Comparison of ENCODE assay signal across 15 mouse cellular contexts in genomic region chr1:111660950-111661349, GRCm38 (mm10).
A peak's percentile ranks its signal among the peaks of the same experiment; 100 is the strongest.
DNase-seq lines count a peak whose midpoint lies in the region; ATAC-seq and TF ChIP-seq lines count a peak whose summit lies in the region.
"Had no signal": no experiment of that assay in that cellular context is flagged by ENCODE, and none has a peak within 500 bp of the region (broad histone marks: within the 10 kb centered on the region; RNA-seq: fewer than 3 reads in every experiment).

No protein-coding gene starts in this region.

- DNase-seq in embryonic facial prominence, embryonic 11.5 days (ENCODE audit: low spot score): no peak
- no peak for DNase-seq in embryonic facial prominence, embryonic 10.5 days (ENCODE audit: low spot score)
- no peak for DNase-seq in forebrain, postnatal 0 days
- no peak for DNase-seq in midbrain, embryonic 11.5 days (ENCODE audit: low spot score, missing footprints)
- DNase-seq in neural tube, embryonic 11.5 days (ENCODE audit: low spot score): no peak
- DNase-seq in neural tube, embryonic 10.5 days (ENCODE audit: extremely low spot score, low spot score): no peak
- DNase-seq: adrenal gland, adult 8-10 months; B cell, adult 2 months had no signal

- H3K9ac ChIP-seq in embryonic facial prominence, embryonic 11.5 days (replicated peaks; ENCODE audit: low read length): no peak overlapping the region
- no peak overlapping the region for H3K9ac ChIP-seq in forebrain, embryonic 15.5 days (replicated peaks)
- no peak overlapping the region for H3K9ac ChIP-seq in forebrain, postnatal 0 days
- H3K9ac ChIP-seq in midbrain, embryonic 11.5 days (ENCODE audit: low read length): no peak overlapping the region
- H3K9ac ChIP-seq in midbrain, embryonic 13.5 days (replicated peaks): no peak overlapping the region
- no peak overlapping the region for H3K9ac ChIP-seq in neural tube, embryonic 11.5 days (ENCODE audit: low read length)
- H3K9ac ChIP-seq: embryonic facial prominence, embryonic 13.5 days; intestine, embryonic 15.5 days had no signal

- H3K4me3 ChIP-seq in embryonic facial prominence, embryonic 11.5 days (ENCODE audit: low read depth, low read length): no peak overlapping the region
- no peak overlapping the region for H3K4me3 ChIP-seq in embryonic facial prominence, embryonic 10.5 days
- H3K4me3 ChIP-seq in forebrain, embryonic 15.5 days: no peak overlapping the region
- no peak overlapping the region for H3K4me3 ChIP-seq in forebrain, postnatal 0 days (ENCODE audit: low read depth, low read length)
- no peak overlapping the region for H3K4me3 ChIP-seq in midbrain, embryonic 11.5 days (ENCODE audit: low read depth, low read length)
- H3K4me3 ChIP-seq in midbrain, embryonic 13.5 days (replicated peaks): no peak overlapping the region
- H3K4me3 ChIP-seq in neural tube, embryonic 11.5 days (ENCODE audit: low read depth, low read length): no peak overlapping the region
- H3K4me3 ChIP-seq: embryonic facial prominence, embryonic 13.5 days; heart, embryonic 10.5 days; intestine, embryonic 15.5 days had no signal

- H3K27me3 ChIP-seq in embryonic facial prominence, embryonic 11.5 days (ENCODE audit: control insufficient read depth, insufficient read depth, low read length): no peaks in the 10 kb centered on the region
- H3K27me3 ChIP-seq in embryonic facial prominence, embryonic 10.5 days (replicated peaks; ENCODE audit: low read depth, poor library complexity, severe bottlenecking): no peaks in the 10 kb centered on the region
- H3K27me3 ChIP-seq in forebrain, embryonic 15.5 days: no peaks in the 10 kb centered on the region
- no peaks in the 10 kb centered on the region for H3K27me3 ChIP-seq in forebrain, postnatal 0 days (ENCODE audit: insufficient read depth, low read length)
- H3K27me3 ChIP-seq in midbrain, embryonic 11.5 days (ENCODE audit: control insufficient read depth, insufficient read depth, low read length): no peaks in the 10 kb centered on the region
- no peaks in the 10 kb centered on the region for H3K27me3 ChIP-seq in midbrain, embryonic 13.5 days
- H3K27me3 ChIP-seq in neural tube, embryonic 11.5 days (ENCODE audit: control insufficient read depth, insufficient read depth, low read length): no peaks in the 10 kb centered on the region
- H3K27me3 ChIP-seq: embryonic facial prominence, embryonic 13.5 days; intestine, embryonic 15.5 days had no signal

- 0 out of 2 replicates have a peak, but pooled peaks have one; percentile 18 for ATAC-seq in embryonic facial prominence, embryonic 11.5 days (replicated peaks; ENCODE audit: insufficient number of reproducible peaks, low FRiP score, low TSS enrichment, low read depth)
- ATAC-seq in forebrain, embryonic 15.5 days (replicated peaks): peak; percentile 64; the same call in 1 of the 2 replicates
- no peak for ATAC-seq in forebrain, postnatal 0 days
- ATAC-seq in midbrain, embryonic 11.5 days (ENCODE audit: low FRiP score): peak; percentile 46
- no peak for ATAC-seq in midbrain, embryonic 13.5 days
- ATAC-seq in neural tube, embryonic 11.5 days (ENCODE audit: insufficient read depth, low FRiP score, low TSS enrichment): peak; percentile 46; the same call in 1 of the 2 replicates
- ATAC-seq: CD4-positive, CD25-positive, alpha-beta regulatory T cell, adult 4 months; intestine, embryonic 15.5 days had no signal

- no peak for TF ChIP-seq CTCF in forebrain, postnatal 0 days (IDR thresholded peaks at IDR 0.05; ENCODE audit: low read depth)

- H3K9me3 ChIP-seq in embryonic facial prominence, embryonic 11.5 days (replicated peaks; ENCODE audit: control insufficient read depth, low read length): no peaks in the 10 kb centered on the region
- H3K9me3 ChIP-seq in embryonic facial prominence, embryonic 10.5 days: no peaks in the 10 kb centered on the region
- no peaks in the 10 kb centered on the region for H3K9me3 ChIP-seq in forebrain, embryonic 15.5 days
- no peaks in the 10 kb centered on the region for H3K9me3 ChIP-seq in forebrain, postnatal 0 days (ENCODE audit: low read length)
- H3K9me3 ChIP-seq in midbrain, embryonic 11.5 days (ENCODE audit: control insufficient read depth, low read length): no peaks in the 10 kb centered on the region
- H3K9me3 ChIP-seq in midbrain, embryonic 13.5 days: no peaks in the 10 kb centered on the region
- H3K9me3 ChIP-seq in neural tube, embryonic 11.5 days (ENCODE audit: control insufficient read depth, low read length): no peaks in the 10 kb centered on the region
- H3K9me3 ChIP-seq: embryonic facial prominence, embryonic 13.5 days; G1E; heart, embryonic 10.5 days; intestine, embryonic 15.5 days had no signal

- H3K4me1 ChIP-seq in embryonic facial prominence, embryonic 11.5 days (ENCODE audit: control insufficient read depth, insufficient read depth, low read length): no peaks in the 10 kb centered on the region
- no peaks in the 10 kb centered on the region for H3K4me1 ChIP-seq in embryonic facial prominence, embryonic 10.5 days
- H3K4me1 ChIP-seq in forebrain, embryonic 15.5 days: no peaks in the 10 kb centered on the region
- no peaks in the 10 kb centered on the region for H3K4me1 ChIP-seq in forebrain, postnatal 0 days (ENCODE audit: insufficient read depth)
- no peaks in the 10 kb centered on the region for H3K4me1 ChIP-seq in midbrain, embryonic 11.5 days (ENCODE audit: control insufficient read depth, insufficient read depth, low read length)
- no peaks in the 10 kb centered on the region for H3K4me1 ChIP-seq in midbrain, embryonic 13.5 days (replicated peaks)
- no peaks in the 10 kb centered on the region for H3K4me1 ChIP-seq in neural tube, embryonic 11.5 days (ENCODE audit: control insufficient read depth, insufficient read depth, low read length)
- H3K4me1 ChIP-seq: embryonic facial prominence, embryonic 13.5 days; heart, embryonic 10.5 days; intestine, embryonic 15.5 days had no signal

- H3K27ac ChIP-seq in embryonic facial prominence, embryonic 11.5 days (replicated peaks; ENCODE audit: low read depth, low read length): no peak overlapping the region
- no peak overlapping the region for H3K27ac ChIP-seq in embryonic facial prominence, embryonic 10.5 days (replicated peaks)
- no peak overlapping the region for H3K27ac ChIP-seq in forebrain, embryonic 15.5 days (replicated peaks)
- H3K27ac ChIP-seq in forebrain, postnatal 0 days (ENCODE audit: low read depth, low read length): no peak overlapping the region
- H3K27ac ChIP-seq in midbrain, embryonic 11.5 days (ENCODE audit: low read depth, low read length): no peak overlapping the region
- no peak overlapping the region for H3K27ac ChIP-seq in midbrain, embryonic 13.5 days
- H3K27ac ChIP-seq in neural tube, embryonic 11.5 days (ENCODE audit: low read depth, low read length): no peak overlapping the region
- H3K27ac ChIP-seq: embryonic facial prominence, embryonic 13.5 days; heart, embryonic 10.5 days; intestine, embryonic 15.5 days had no signal

- 90% methylated on average over 1 of the region's 1 CpGs for WGBS in embryonic facial prominence, embryonic 11.5 days
- WGBS in embryonic facial prominence, embryonic 10.5 days: 89% methylated on average over 1 of the region's 1 CpGs
- WGBS in forebrain, embryonic 15.5 days: 84% methylated on average over 1 of the region's 1 CpGs
- 81% methylated on average over 1 of the region's 1 CpGs for WGBS in forebrain, postnatal 0 days
- WGBS in midbrain, embryonic 11.5 days: 91% methylated on average over 1 of the region's 1 CpGs
- 85% methylated on average over 1 of the region's 1 CpGs for WGBS in midbrain, embryonic 13.5 days
- WGBS in neural tube, embryonic 11.5 days: 77% methylated on average over 1 of the region's 1 CpGs

- H3K4me2 ChIP-seq in embryonic facial prominence, embryonic 11.5 days (ENCODE audit: low read depth, low read length): no peak overlapping the region
- H3K4me2 ChIP-seq in forebrain, embryonic 15.5 days (replicated peaks): no peak overlapping the region
- no peak overlapping the region for H3K4me2 ChIP-seq in forebrain, postnatal 0 days (ENCODE audit: low read depth)
- no peak overlapping the region for H3K4me2 ChIP-seq in midbrain, embryonic 11.5 days
- H3K4me2 ChIP-seq in midbrain, embryonic 13.5 days (replicated peaks): no peak overlapping the region
- no peak overlapping the region for H3K4me2 ChIP-seq in neural tube, embryonic 11.5 days (ENCODE audit: low read depth)
- H3K4me2 ChIP-seq: embryonic facial prominence, embryonic 13.5 days; intestine, embryonic 15.5 days had no signal

- no peaks in the 10 kb centered on the region for H3K36me3 ChIP-seq in embryonic facial prominence, embryonic 11.5 days (replicated peaks; ENCODE audit: control insufficient read depth, insufficient read depth, low read depth, low read length)
- H3K36me3 ChIP-seq in embryonic facial prominence, embryonic 10.5 days (replicated peaks): no peaks in the 10 kb centered on the region
- no peaks in the 10 kb centered on the region for H3K36me3 ChIP-seq in forebrain, embryonic 15.5 days
- H3K36me3 ChIP-seq in forebrain, postnatal 0 days (ENCODE audit: insufficient read depth): no peaks in the 10 kb centered on the region
- H3K36me3 ChIP-seq in midbrain, embryonic 11.5 days (ENCODE audit: control insufficient read depth, insufficient read depth, low read length): no peaks in the 10 kb centered on the region
- no peaks in the 10 kb centered on the region for H3K36me3 ChIP-seq in midbrain, embryonic 13.5 days
- H3K36me3 ChIP-seq in neural tube, embryonic 11.5 days (ENCODE audit: control insufficient read depth, insufficient read depth, low read length): no peaks in the 10 kb centered on the region
- H3K36me3 ChIP-seq: embryonic facial prominence, embryonic 13.5 days; G1E; heart, embryonic 10.5 days; intestine, embryonic 15.5 days had no signal

Comparison
In these comparisons a context has a peak if more than half of its experiments do, and no peak if none do; other contexts are left out.
1. ATAC-seq: peak in embryonic facial prominence, embryonic 11.5 days (single experiment), forebrain, embryonic 15.5 days (single experiment), midbrain, embryonic 11.5 days (single experiment) and neural tube, embryonic 11.5 days (single experiment); none in forebrain, postnatal 0 days (single experiment) and midbrain, embryonic 13.5 days (single experiment).